Mouse (Mus musculus) bone marrow macrophage, adult 2 months (primary cell): ENCODE measurements around the gene Tmem56.

Source experiments
- CTCF ChIP-seq: IDR thresholded peaks from 2 replicates; pipeline ENCODE4 v1.5.1; 2012; ENCODE audit warnings: low read depth, mild to moderate bottlenecking, low read length, moderate library complexity
- POLR2A ChIP-seq: IDR thresholded peaks from 2 replicates; pipeline ENCODE4 v1.6.1; 2012; ENCODE audit warnings: mild to moderate bottlenecking, low read depth, low read length, borderline replicate concordance

DNA sequence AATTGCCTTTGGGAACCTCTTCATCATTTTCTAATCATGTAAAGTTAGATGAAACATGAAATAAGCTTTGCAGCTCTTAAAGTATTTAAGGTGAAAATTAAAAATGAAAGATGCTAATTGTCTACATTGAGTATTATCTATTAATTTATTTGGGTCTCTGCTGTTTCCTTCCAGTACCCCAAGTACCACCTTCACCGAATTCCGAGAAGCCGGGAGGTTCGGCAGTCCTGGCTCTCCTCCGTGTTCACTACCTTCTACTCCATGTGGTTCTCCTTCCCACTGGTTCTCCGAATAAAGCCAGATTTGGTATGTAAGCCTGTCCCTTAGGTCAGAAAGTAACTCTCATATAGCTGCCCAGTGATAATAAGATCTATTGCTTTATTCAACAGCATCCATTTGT, 37.0 kb upstream of the Tmem56 start:
- no peak for TF ChIP-seq POLR2A
- no peak for TF ChIP-seq CTCF
